Mouse (Mus musculus) erythroblast, embryonic 14.5 days (primary cell): ENCODE data around the gene Dirc2. TPM values are rescaled to one million over a fixed set of nuclear protein-coding genes. Genes with fewer than 3 reads are reported as not detected.

Source experiments
- H3K27me3 ChIP-seq: 2 replicates; pipeline ENCODE4 v1.6.1; 2012; ENCODE audit warnings: inconsistent platforms; ENCODE audit not compliant: control insufficient read depth
- H3K36me3 ChIP-seq: 2 replicates; pipeline ENCODE4 v1.6.1; 2012; ENCODE audit warnings: mild to moderate bottlenecking, inconsistent platforms; ENCODE audit not compliant: control insufficient read depth
- H3K4me1 ChIP-seq: 2 replicates; pipeline ENCODE4 v1.6.1; 2012; ENCODE audit warnings: inconsistent platforms; ENCODE audit not compliant: control insufficient read depth
- H3K4me3 ChIP-seq: replicated peaks from 2 replicates; pipeline ENCODE3; 2012; ENCODE audit warnings: moderate library complexity, mild to moderate bottlenecking, inconsistent platforms
- H3K9me3 ChIP-seq: 2 replicates; pipeline ENCODE4 v1.6.1; 2012; ENCODE audit warnings: low read length, inconsistent platforms, mixed read lengths; ENCODE audit not compliant: control insufficient read depth
- GATA1 ChIP-seq: IDR thresholded peaks from 2 replicates; pipeline ENCODE4 v1.6.1; 2012; ENCODE audit warnings: low read length, inconsistent platforms, mixed read lengths
- TAL1 ChIP-seq: IDR thresholded peaks from 3 replicates; pipeline ENCODE4 v1.6.1; 2012; ENCODE audit warnings: low read length, inconsistent platforms, mixed read lengths
- polyA plus RNA-seq: library from polyadenylated mRNA; stranded (reverse); fragments of >175 nt; gene quantifications from 2 replicates; pipeline ENCODE4 v1.2.3, GENCODE M21; 2012

The Dirc2 gene
- polyA plus RNA-seq, 1 experiment, result 0.34 TPM

GRCm38 (mm10) chr16:35734038-35734437 lies 35.1 kb downstream of the Dirc2 start:
- H3K4me3 ChIP-seq, result no peak overlapping the region
- H3K36me3 ChIP-seq, result peaks cover 59% of the 10 kb centered on the region
- H3K4me1 ChIP-seq, result peaks cover 8% of the 10 kb centered on the region
- H3K9me3 ChIP-seq, result no peaks in the 10 kb centered on the region
- H3K27me3 ChIP-seq, result no peaks in the 10 kb centered on the region
- TF ChIP-seq GATA1 (no peak), TAL1 (no peak)

- peaks cover 58% of the 10 kb centered on the region for H3K36me3 ChIP-seq
- peaks cover 5% of the 10 kb centered on the region for H3K4me1 ChIP-seq
- TF ChIP-seq GATA1 (no peak), TAL1 (no peak)
Observed at GRCm38 (mm10) chr16:35732096-35732495, 37.1 kb downstream of the Dirc2 start.

DNA sequence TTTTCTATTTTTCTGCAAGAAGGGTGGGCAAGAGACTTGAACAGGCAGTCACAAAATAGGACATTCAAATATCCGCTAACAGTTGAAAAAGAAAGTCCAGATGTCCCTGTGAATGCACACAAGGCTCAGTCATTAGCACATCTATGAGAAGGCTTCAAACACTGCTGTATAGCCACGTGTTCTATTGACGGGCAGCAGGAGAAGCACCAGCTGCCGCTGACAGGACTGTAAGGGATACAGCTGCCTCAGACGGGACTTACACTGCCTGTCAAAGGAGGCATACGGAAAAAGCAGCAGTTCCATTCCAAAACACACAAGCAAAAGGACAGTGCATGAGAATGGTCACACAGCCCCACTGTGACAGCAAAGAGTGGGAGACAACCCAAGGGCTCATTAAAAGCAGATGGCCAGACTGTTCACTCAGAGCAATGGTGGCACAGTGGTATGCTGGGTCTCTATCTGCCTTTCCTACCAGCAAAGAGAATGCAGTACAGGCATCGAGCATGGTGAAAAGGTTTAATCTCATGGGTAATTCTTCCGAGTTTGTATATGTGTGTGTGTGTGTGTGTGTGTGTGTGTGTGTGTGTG lies 39.9 kb downstream of the Dirc2 start:
- Histone ChIP-seq H3K36me3 (peaks cover 52% of the 10 kb centered on the region), H3K4me3 (no peak overlapping the region), H3K9me3 (no peaks in the 10 kb centered on the region), H3K27me3 (no peaks in the 10 kb centered on the region), H3K4me1 (peaks cover 2% of the 10 kb centered on the region)
- TF ChIP-seq TAL1 (no peak), GATA1 (no peak)

More at GRCm38 (mm10) chr16:35732096-35732495, 37.1 kb downstream of the Dirc2 start:
- Histone ChIP-seq H3K27me3 (no peaks in the 10 kb centered on the region), H3K4me3 (no peak overlapping the region), H3K9me3 (no peaks in the 10 kb centered on the region)

DNA sequence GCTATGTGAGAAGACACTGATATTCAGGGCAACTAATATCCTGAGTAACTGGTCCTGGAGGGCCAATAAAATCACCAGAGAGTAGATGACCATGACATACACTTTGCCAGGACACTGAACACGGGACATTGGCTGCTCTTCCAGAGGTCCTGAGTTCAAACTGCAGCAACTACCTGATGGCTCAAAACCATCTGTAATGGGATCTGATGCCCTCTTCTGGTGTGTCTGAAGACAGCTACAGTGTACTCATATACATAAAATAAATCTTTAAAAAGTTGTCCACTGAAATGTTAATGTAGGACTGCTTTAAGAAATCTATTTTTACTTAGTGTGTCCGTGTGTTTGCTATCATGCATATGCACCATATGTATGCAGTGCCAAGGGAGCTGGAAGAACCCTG lies 42.6 kb downstream of the Dirc2 start:
- Histone ChIP-seq H3K36me3 (peaks cover 46% of the 10 kb centered on the region), H3K4me1 (no peaks in the 10 kb centered on the region), H3K27me3 (no peaks in the 10 kb centered on the region), H3K9me3 (no peaks in the 10 kb centered on the region), H3K4me3 (no peak overlapping the region)
- TF ChIP-seq GATA1 (no peak), TAL1 (no peak)

GRCm38 (mm10) chr16:35724561-35724960 lies 44.6 kb downstream of the Dirc2 start:
- TF ChIP-seq GATA1 (no peak), TAL1 (no peak)
- H3K27me3 ChIP-seq, result no peaks in the 10 kb centered on the region
- H3K36me3 ChIP-seq, result peaks cover 54% of the 10 kb centered on the region
- no peaks in the 10 kb centered on the region for H3K9me3 ChIP-seq
- H3K4me3 ChIP-seq, result no peak overlapping the region
- no peaks in the 10 kb centered on the region for H3K4me1 ChIP-seq

- Histone ChIP-seq H3K4me3 (no peak overlapping the region), H3K27me3 (no peaks in the 10 kb centered on the region), H3K36me3 (peaks cover 69% of the 10 kb centered on the region), H3K4me1 (no peaks in the 10 kb centered on the region), H3K9me3 (no peaks in the 10 kb centered on the region)
- TF ChIP-seq GATA1 (no peak), TAL1 (no peak)
Observed at GRCm38 (mm10) chr16:35717761-35718160, 51.4 kb downstream of the Dirc2 start.

DNA sequence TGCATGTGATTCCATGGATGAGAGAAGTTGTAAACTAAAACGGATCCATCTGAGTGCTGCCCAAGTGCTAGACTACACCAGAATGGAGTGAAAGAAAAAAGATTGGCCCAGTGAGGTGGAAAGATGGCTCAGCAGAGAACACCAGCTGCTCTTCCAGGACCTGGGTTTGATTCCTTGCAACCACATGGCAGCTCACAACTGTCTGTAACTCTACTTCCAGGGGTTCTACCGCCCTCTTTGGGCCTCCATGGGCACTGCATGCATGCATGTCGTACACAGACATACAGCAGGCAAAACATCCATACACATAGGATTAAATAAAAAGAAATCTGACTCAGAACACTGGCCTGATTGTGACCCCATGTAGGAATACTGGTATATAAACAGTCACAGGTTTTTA lies 52.9 kb downstream of the Dirc2 start:
- Histone ChIP-seq H3K27me3 (no peaks in the 10 kb centered on the region), H3K4me3 (no peak overlapping the region), H3K9me3 (no peaks in the 10 kb centered on the region), H3K4me1 (no peaks in the 10 kb centered on the region), H3K36me3 (peaks cover 61% of the 10 kb centered on the region)
- TF ChIP-seq GATA1 (no peak), TAL1 (no peak)

DNA sequence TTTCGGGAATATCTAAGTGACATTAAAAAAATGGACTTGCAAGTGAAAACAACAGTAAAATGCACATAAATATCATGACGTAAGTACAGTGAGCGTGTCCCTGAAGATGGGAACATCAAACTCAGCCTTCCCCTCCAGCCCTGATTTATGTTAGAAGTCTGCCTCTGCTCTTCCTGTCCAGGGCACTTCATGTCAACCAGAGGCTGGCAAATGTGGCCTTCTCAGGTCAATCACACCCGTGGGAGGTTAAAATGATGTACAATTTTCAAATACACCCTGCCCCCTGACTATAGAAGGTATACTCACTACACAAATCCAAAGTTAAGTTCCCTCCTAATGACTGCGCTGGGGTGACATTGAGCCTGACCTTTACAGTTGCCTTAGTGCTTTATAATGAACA lies 53.4 kb downstream of the Dirc2 start:
- Histone ChIP-seq H3K9me3 (no peaks in the 10 kb centered on the region), H3K4me1 (no peaks in the 10 kb centered on the region), H3K36me3 (peaks cover 60% of the 10 kb centered on the region), H3K4me3 (no peak overlapping the region), H3K27me3 (no peaks in the 10 kb centered on the region)
- TF ChIP-seq TAL1 (no peak), GATA1 (no peak)

GRCm38 (mm10) chr16:35715350-35715749 lies 53.8 kb downstream of the Dirc2 start:
- Histone ChIP-seq H3K9me3 (no peaks in the 10 kb centered on the region), H3K27me3 (no peaks in the 10 kb centered on the region), H3K4me3 (no peak overlapping the region), H3K36me3 (peaks cover 57% of the 10 kb centered on the region), H3K4me1 (no peaks in the 10 kb centered on the region)
- TF ChIP-seq GATA1 (no peak), TAL1 (no peak)

DNA sequence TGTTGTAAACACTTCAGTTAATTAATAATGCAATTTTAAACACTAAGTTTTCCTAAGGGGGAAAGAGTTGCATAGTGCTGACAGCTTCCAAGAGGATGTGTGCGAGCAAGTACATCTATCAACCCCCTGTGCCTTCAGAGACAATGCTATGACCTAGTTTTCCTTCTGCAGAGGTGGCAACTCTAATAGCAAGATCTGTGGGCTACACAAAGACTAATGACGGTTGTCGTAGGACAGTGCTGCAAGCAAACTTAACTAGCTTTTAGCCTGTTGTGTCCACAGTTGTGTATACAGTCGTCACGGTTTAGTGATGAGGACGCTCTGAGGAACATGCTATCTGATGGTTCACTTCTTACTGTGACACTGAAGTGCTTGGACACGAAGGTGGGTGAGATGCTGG lies 54.5 kb downstream of the Dirc2 start:
- H3K4me3 ChIP-seq, result no peak overlapping the region
- no peaks in the 10 kb centered on the region for H3K9me3 ChIP-seq
- peaks cover 55% of the 10 kb centered on the region for H3K36me3 ChIP-seq

More for the DNA sequence above, 54.5 kb downstream of the Dirc2 start:
- H3K4me1 ChIP-seq, result no peaks in the 10 kb centered on the region
- no peaks in the 10 kb centered on the region for H3K27me3 ChIP-seq
- no peak for TF ChIP-seq GATA1
- TF ChIP-seq TAL1, result no peak
